Mouse (Mus musculus) ES-CJ7 (cell line): Measurements from ENCODE around the gene Amy2a3.
"Not testable (repeated sequence)": the region's sequence is repeated elsewhere in the genome, so short reads cannot be mapped to it uniquely, and the experiment has no call there.

Experiments used
- DNase-seq: peaks from one replicate; pipeline ENCODE4 v3.0.0; 2011; ENCODE audit warnings: low read depth, low spot score

Amy2a3 gene

DNA sequence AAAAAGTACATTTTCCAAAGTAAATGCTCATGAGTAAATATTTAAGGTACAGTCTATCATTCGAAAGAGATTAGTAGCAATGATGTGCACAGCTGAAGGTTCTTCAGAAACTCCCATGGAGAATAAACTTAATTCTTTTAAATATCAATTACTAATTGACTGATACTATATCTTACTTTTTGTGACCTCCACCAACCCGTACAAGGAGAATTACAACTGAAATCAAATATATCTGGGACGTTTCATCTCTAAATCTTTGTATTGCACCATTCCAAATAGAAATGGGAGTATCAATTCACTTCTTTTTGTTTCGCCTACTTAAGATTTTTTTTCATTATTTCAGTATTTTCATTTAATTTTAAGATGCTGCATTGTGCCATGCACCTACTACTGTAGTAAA, at the start of gene Amy2a3:
TSS of gene Amy2a3 (minus strand) at position 101 of the 400 bp plus-strand sequence.
- DNase-seq, result not testable (repeated sequence)

GRCm38 (mm10) chr3:113356558-113356957, 32.7 kb upstream of the Amy2a3 start, which contains the start of gene Amy2a2:
Gene Amy2a2, minus strand, starts transcription at chr3:113356658.
- not testable (repeated sequence) for DNase-seq

DNA sequence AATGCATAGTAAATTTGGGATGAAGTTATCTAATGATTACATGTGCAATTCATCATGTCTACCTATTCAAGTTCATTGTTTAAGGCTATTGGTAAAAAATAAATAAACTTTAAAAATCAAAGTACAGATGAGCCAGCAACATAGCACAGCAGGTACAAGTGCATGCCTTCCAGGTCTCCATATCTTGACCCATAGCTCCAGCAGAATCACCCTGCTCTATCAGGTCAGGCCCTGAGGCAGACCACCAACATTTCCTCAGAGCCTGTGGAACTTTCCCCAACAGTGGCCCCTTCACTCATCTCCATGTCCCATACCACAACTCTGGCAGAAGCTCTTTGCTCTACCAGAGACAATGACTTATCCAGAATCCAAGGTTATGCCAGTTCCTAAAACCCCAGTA, 21.6 kb upstream of the Amy2a3 start:
- not testable (repeated sequence) for DNase-seq

DNA sequence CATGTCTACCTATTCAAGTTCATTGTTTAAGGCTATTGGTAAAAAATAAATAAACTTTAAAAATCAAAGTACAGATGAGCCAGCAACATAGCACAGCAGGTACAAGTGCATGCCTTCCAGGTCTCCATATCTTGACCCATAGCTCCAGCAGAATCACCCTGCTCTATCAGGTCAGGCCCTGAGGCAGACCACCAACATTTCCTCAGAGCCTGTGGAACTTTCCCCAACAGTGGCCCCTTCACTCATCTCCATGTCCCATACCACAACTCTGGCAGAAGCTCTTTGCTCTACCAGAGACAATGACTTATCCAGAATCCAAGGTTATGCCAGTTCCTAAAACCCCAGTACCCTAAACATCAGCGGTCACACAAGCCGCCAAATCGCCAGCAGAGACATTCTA, 10.9 kb downstream of the Amy2a3 start:
- DNase-seq, result not testable (repeated sequence)

DNA sequence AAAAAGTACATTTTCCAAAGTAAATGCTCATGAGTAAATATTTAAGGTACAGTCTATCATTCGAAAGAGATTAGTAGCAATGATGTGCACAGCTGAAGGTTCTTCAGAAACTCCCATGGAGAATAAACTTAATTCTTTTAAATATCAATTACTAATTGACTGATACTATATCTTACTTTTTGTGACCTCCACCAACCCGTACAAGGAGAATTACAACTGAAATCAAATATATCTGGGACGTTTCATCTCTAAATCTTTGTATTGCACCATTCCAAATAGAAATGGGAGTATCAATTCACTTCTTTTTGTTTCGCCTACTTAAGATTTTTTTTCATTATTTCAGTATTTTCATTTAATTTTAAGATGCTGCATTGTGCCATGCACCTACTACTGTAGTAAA, 32.5 kb downstream of the Amy2a3 start, which contains the start of gene Amy2a4:
TSS of gene Amy2a4 (minus strand) at position 101 of the 400 bp plus-strand sequence.
- DNase-seq, result not testable (repeated sequence)

DNA sequence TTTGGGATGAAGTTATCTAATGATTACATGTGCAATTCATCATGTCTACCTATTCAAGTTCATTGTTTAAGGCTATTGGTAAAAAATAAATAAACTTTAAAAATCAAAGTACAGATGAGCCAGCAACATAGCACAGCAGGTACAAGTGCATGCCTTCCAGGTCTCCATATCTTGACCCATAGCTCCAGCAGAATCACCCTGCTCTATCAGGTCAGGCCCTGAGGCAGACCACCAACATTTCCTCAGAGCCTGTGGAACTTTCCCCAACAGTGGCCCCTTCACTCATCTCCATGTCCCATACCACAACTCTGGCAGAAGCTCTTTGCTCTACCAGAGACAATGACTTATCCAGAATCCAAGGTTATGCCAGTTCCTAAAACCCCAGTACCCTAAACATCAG, 43.6 kb downstream of the Amy2a3 start:
- DNase-seq, result not testable (repeated sequence)

GRCm38 (mm10) chr3:113279586-113279985, 44.3 kb downstream of the Amy2a3 start:
- DNase-seq, result not testable (repeated sequence)
